Mouse (Mus musculus) bone marrow macrophage, adult 2 months (primary cell): Measurements from ENCODE around the gene Crocc. TPM values are rescaled to one million over a fixed set of nuclear protein-coding genes. Genes with fewer than 3 reads are reported as not detected.

Experiments used
- H3K27ac ChIP-seq: 2 replicates; pipeline ENCODE4 v1.5.1; 2012; ENCODE audit warnings: low read depth, low read length; ENCODE audit not compliant: insufficient read depth
- H3K4me1 ChIP-seq: 2 replicates; pipeline ENCODE4 v1.6.1; 2012; ENCODE audit warnings: low read length; ENCODE audit not compliant: control insufficient read depth, insufficient read depth
- H3K4me3 ChIP-seq: 2 replicates; pipeline ENCODE4 v1.5.1; 2012; ENCODE audit warnings: mild to moderate bottlenecking, low read length, moderate library complexity; ENCODE audit not compliant: insufficient read depth
- CTCF ChIP-seq: IDR thresholded peaks from 2 replicates; pipeline ENCODE4 v1.5.1; 2012; ENCODE audit warnings: low read depth, mild to moderate bottlenecking, low read length, moderate library complexity
- POLR2A ChIP-seq: IDR thresholded peaks from 2 replicates; pipeline ENCODE4 v1.6.1; 2012; ENCODE audit warnings: mild to moderate bottlenecking, low read depth, low read length, borderline replicate concordance
- polyA plus RNA-seq: library from polyadenylated mRNA; stranded (reverse); fragments of >200 nt; gene quantifications from 2 replicates; pipeline ENCODE4 v1.2.4, GENCODE M21; 2012; ENCODE audit not compliant: missing spikeins, insufficient read depth, insufficient read length

Gene Crocc
- polyA plus RNA-seq, 1 experiment, result 8.1 TPM

- Histone ChIP-seq H3K27ac (no peak overlapping the region), H3K4me1 (no peaks in the 10 kb centered on the region), H3K4me3 (no peak overlapping the region)
- no peak for TF ChIP-seq CTCF
These were observed 7.2 kb upstream of the Crocc start for GRCm38 (mm10) chr4:141067516-141068046.

GRCm38 (mm10) chr4:141066709-141067515 lies 6.6 kb upstream of the Crocc start:
- TF ChIP-seq CTCF (no peak), POLR2A (no peak)
- Histone ChIP-seq H3K4me1 (no peaks in the 10 kb centered on the region), H3K4me3 (no peak overlapping the region), H3K27ac (no peak overlapping the region)

GRCm38 (mm10) chr4:141065123-141065522 lies 4.8 kb upstream of the Crocc start:
- peaks cover 2% of the 10 kb centered on the region for H3K4me1 ChIP-seq
- no peak overlapping the region for H3K4me3 ChIP-seq
- TF ChIP-seq POLR2A (no peak), CTCF (peak; percentile 86)
- H3K27ac ChIP-seq, result no peak overlapping the region

- no peak for TF ChIP-seq POLR2A
- TF ChIP-seq CTCF, result no peak
- H3K27ac ChIP-seq, result no peak overlapping the region
- peaks cover 6% of the 10 kb centered on the region for H3K4me1 ChIP-seq
- H3K4me3 ChIP-seq, result no peak overlapping the region
These were observed 3.8 kb upstream of the Crocc start for GRCm38 (mm10) chr4:141064104-141064659.

- H3K27ac ChIP-seq, result peak overlapping the region; percentile 45
- TF ChIP-seq POLR2A, result peak; percentile 20; the same call in 1 of the 2 replicates
- TF ChIP-seq CTCF, result no peak
- peaks cover 6% of the 10 kb centered on the region for H3K4me1 ChIP-seq
- H3K4me3 ChIP-seq, result peak overlapping the region; percentile 83
These were observed 529 bp downstream of the Crocc start for GRCm38 (mm10) chr4:141059616-141060425.

- peaks cover 6% of the 10 kb centered on the region for H3K4me1 ChIP-seq
- no peak overlapping the region for H3K27ac ChIP-seq
- no peak for TF ChIP-seq CTCF
- TF ChIP-seq POLR2A, result no peak
- no peak overlapping the region for H3K4me3 ChIP-seq
These were observed 1.5 kb downstream of the Crocc start for GRCm38 (mm10) chr4:141058835-141059234.

GRCm38 (mm10) chr4:141056970-141057369 lies 3.4 kb downstream of the Crocc start:
- Histone ChIP-seq H3K4me1 (peaks cover 6% of the 10 kb centered on the region), H3K4me3 (no peak overlapping the region), H3K27ac (no peak overlapping the region)
- TF ChIP-seq CTCF (no peak), POLR2A (no peak)

GRCm38 (mm10) chr4:141053568-141054161 lies 6.7 kb downstream of the Crocc start:
- no peak for TF ChIP-seq POLR2A
- no peak for TF ChIP-seq CTCF
- Histone ChIP-seq H3K27ac (no peak overlapping the region), H3K4me1 (no peaks in the 10 kb centered on the region), H3K4me3 (no peak overlapping the region)

- TF ChIP-seq CTCF (no peak), POLR2A (no peak)
- Histone ChIP-seq H3K4me3 (no peak overlapping the region), H3K27ac (no peak overlapping the region), H3K4me1 (no peaks in the 10 kb centered on the region)
These were observed 7.2 kb downstream of the Crocc start for GRCm38 (mm10) chr4:141053138-141053537.

GRCm38 (mm10) chr4:141052442-141052841 lies 7.9 kb downstream of the Crocc start:
- Histone ChIP-seq H3K27ac (no peak overlapping the region), H3K4me1 (no peaks in the 10 kb centered on the region), H3K4me3 (no peak overlapping the region)
- no peak for TF ChIP-seq POLR2A
- TF ChIP-seq CTCF, result no peak
